Mouse (Mus musculus) heart, postnatal 10 days (tissue): ENCODE measurements at regions not wholly inside any gene's neighbourhood (a gene's known extent, or its start where the extent isn't known, plus 50 kb on each side); places are given as distances from the start of the nearest gene placed in this dataset.
"Not testable (repeated sequence)": the region's sequence is repeated elsewhere in the genome, so short reads cannot be mapped to it uniquely, and the experiment has no call there.

Experiments used
- DNase-seq, 2 experiments: peaks; one replicate each; pipeline ENCODE4 v3.0.0; 2021
- intact Hi-C: fragments of 180-260 bp; cut with DNase I; formaldehyde crosslinking; loops from one replicate; pipeline ENCODE4 v1.15.1; 2025

GRCm38 (mm10) chr16:30681421-30681820 is 81.9 kb downstream of the Fam43a start:
- DNase-seq, result no peak
- intact Hi-C loops, result no loop called here

- DNase-seq, result peak in 1 of 2 experiments; percentile 24
- intact Hi-C loops, result no loop called here
Measured at GRCm38 (mm10) chr16:30683986-30684385, 84.5 kb downstream of the Fam43a start.

GRCm38 (mm10) chr16:30686536-30686935 is 87.0 kb downstream of the Fam43a start:
- no peak for DNase-seq
- intact Hi-C loops, result no loop called here

- intact Hi-C loops, result no loop called here
- no peak for DNase-seq
Measured at GRCm38 (mm10) chr16:30687225-30687624, 87.7 kb downstream of the Fam43a start.

GRCm38 (mm10) chr16:30687682-30688081 is 88.2 kb downstream of the Fam43a start:
- intact Hi-C loops, result loop anchor here (2.0 kb wide), 1 partner anchor 33 kb away; no protein-coding TSS in a partner anchor
- DNase-seq, result no peak

GRCm38 (mm10) chr16:30690531-30690930 is 91.0 kb downstream of the Fam43a start:
- DNase-seq, result no peak
- intact Hi-C loops, result loop anchor here (5.0 kb wide), 2 partner anchors 42 to 88 kb away; no protein-coding TSS in a partner anchor

- intact Hi-C loops, result loop anchor here (5.0 kb wide), 2 partner anchors 40 to 90 kb away; no protein-coding TSS in a partner anchor
- peak in 1 of 2 experiments; percentile 37 for DNase-seq
Measured at GRCm38 (mm10) chr16:30691964-30692363, 92.4 kb downstream of the Fam43a start.

- intact Hi-C loops, result loop anchor here (5.0 kb wide), 2 partner anchors 40 to 90 kb away; no protein-coding TSS in a partner anchor
- peak; percentile 54 to 56 for DNase-seq
Measured at GRCm38 (mm10) chr16:30692541-30693141, 93.1 kb downstream of the Fam43a start.

GRCm38 (mm10) chr16:30693206-30693605 is 93.7 kb downstream of the Fam43a start:
- intact Hi-C loops, result loop anchor here (5.0 kb wide), 2 partner anchors 39 to 91 kb away; no protein-coding TSS in a partner anchor
- no peak for DNase-seq

- intact Hi-C loops, result loop anchor here (5.0 kb wide), 2 partner anchors 38 to 92 kb away; no protein-coding TSS in a partner anchor
Measured at GRCm38 (mm10) chr16:30693839-30694527, 94.5 kb downstream of the Fam43a start.

GRCm38 (mm10) chr16:30695691-30696090 is 96.2 kb downstream of the Fam43a start:
- intact Hi-C loops, result no loop called here
- no peak for DNase-seq

More at GRCm38 (mm10) chr16:30693839-30694527, 94.5 kb downstream of the Fam43a start:
- no peak for DNase-seq

GRCm38 (mm10) chr16:30697209-30697608 is 97.7 kb downstream of the Fam43a start:
- intact Hi-C loops, result no loop called here
- no peak for DNase-seq

GRCm38 (mm10) chr16:30697806-30698205 is 98.3 kb downstream of the Fam43a start:
- DNase-seq, result no peak
- intact Hi-C loops, result no loop called here

- peak; percentile 28 to 29 for DNase-seq
- intact Hi-C loops, result no loop called here
Measured at GRCm38 (mm10) chr16:30703831-30704230, 104.3 kb downstream of the Fam43a start.

- no peak for DNase-seq
- intact Hi-C loops, result no loop called here
Measured at GRCm38 (mm10) chr16:30709501-30709900, 110.0 kb downstream of the Fam43a start.

GRCm38 (mm10) chr16:30709975-30710374 is 110.5 kb downstream of the Fam43a start:
- intact Hi-C loops, result no loop called here
- DNase-seq, result no peak

GRCm38 (mm10) chr16:30712570-30712969 is 113.0 kb downstream of the Fam43a start:
- no peak for DNase-seq
- intact Hi-C loops, result no loop called here

GRCm38 (mm10) chr16:30717577-30717976 is 118.1 kb downstream of the Fam43a start:
- intact Hi-C loops, DNase-seq: not testable (repeated sequence)

- DNase-seq, result no peak
- intact Hi-C loops, result no loop called here
Measured at GRCm38 (mm10) chr16:30720791-30721190, 121.3 kb downstream of the Fam43a start.

- no peak for DNase-seq
- intact Hi-C loops, result no loop called here
Measured at GRCm38 (mm10) chr16:30721223-30721622, 121.7 kb downstream of the Fam43a start.

- intact Hi-C loops, result no loop called here
- DNase-seq, result peak in 1 of 2 experiments; percentile 17
Measured at GRCm38 (mm10) chr16:30722372-30722771, 122.8 kb downstream of the Fam43a start.

- intact Hi-C loops, result no loop called here
- no peak for DNase-seq
Measured at GRCm38 (mm10) chr16:30724591-30724990, 125.1 kb downstream of the Fam43a start.
